Mouse (Mus musculus): ENCODE measurements around the gene Rin2.

Rin2 gene

DNA sequence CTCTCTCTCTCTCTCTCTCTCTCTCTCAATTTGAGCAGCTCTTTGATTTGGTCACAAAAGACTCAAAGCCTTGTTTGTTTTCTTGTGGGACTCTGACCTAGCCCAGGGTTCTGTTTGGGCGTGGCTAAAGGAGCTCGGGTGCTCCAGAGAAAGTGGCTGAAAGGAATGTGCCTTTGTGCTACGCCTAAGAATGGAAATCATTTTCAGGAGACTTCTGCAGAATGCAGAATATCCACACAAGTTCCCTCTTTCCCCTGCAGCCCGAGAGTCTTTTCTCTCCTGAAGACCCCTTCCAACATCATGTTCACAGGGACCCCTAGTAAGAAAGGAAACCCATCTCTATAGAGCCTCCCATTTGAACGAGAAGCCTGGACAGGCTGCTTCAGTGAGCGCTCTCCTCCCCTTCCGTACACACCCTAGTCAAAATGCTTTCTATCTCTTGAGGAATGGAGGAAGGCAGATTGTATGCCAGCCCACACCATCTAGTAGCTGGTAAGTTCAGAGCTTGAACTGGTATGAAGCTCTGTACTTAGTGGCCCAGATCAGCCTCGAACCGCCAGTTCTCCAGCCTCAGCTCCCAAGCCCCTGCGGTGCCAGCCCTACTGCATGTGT is 187.3 kb downstream of the Rin2 start:
- DNase-seq (ENCODE audit: low spot score), result no peak

- DNase-seq (ENCODE audit: low spot score), result no peak
Measured at GRCm38 (mm10) chr2:145865344-145865743, 190.3 kb downstream of the Rin2 start.

DNA sequence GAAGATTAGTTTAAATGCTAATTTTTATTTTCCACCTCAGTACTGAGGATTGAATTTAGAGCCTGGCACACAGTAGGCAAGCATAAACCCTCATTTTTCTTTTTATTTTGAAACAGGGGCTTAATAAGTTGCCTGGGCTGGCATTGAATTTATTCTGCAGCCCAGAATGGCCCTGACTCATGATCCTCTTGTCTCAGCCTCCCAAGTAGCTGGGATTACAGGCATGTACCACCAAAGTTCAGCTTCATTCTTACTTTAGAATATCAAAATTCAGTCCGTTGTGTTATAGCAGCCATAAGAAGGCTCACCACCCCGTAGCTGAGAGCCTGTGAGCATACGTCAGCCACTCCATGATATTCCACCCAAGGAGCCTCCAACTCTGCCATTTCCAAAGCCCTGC is 191.2 kb downstream of the Rin2 start:
- no peak for DNase-seq (ENCODE audit: low spot score)

DNA sequence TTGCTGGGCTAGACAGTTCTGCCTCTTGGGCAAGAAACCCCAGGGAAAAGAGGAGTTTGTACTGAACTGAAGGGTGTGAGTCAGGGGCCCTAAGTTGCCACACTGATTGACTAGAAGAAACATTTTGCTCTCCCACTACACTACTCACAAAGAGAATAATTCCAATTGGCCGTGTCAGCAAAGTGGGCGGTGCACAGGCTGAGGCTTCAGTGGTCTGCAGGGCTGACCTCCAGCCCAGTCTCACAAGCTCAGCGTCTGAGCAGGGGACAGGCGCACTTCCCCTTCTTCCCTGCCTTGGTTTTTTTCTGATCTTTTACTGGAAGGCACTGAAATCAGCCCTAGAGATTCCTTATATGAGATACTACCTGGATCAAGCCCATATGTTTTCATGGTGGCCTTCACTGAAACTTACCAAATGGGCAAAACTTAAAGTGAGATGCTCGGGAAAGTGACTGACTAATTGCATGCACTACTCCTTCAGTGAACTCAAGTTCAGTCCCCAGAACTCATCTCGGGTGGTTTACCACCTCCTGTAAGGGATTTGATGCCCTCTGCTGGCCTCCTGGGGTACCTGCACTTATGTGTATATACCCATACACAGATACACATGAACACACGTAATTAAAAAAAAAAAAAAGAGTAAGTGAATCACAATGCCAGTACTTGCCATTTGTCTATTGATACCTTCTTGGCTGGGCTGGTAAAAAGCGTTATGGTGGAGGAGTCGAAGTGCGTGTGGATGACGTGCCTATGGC is 191.9 kb downstream of the Rin2 start:
- DNase-seq (ENCODE audit: low spot score), result no peak

DNA sequence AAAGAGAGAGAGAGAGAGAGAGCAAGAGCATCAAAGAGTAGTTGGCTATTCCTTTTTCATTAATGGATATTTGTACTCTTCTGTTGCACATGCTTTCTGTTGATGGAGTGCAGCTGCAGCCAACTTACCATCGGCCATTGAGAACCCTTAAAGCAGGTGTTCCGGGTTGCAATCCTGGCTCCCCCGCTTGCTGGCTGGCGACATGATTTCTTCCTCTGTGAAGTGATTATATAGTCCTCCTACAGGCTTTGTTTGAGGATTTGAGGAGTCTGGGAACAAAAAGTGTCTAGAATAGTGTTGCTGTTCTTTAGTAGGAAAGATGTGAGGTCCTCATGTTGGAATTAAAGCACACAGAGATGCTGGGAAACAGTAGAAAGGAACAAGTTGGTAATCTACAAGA is 196.3 kb downstream of the Rin2 start:
- no peak for DNase-seq (ENCODE audit: low spot score)

DNA sequence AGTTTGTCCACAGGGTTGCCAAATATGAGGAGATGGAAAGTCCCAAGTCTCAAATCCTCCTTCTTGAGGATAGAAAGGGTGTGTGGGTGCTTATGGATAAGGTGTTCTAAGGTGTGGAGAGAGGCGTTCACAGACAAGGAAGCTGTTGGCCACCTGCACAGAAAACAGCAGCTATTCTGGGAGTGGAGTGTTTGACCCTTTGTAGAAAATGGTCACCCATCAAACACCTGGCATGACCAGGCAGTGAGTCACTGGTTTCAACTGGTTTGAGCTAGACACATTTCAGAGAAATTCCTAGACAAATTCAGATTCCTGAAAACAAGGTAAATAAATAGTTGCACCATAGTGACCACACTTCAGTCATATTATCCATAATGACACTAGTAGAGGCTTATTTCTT is 197.1 kb downstream of the Rin2 start:
- no peak for DNase-seq (ENCODE audit: low spot score)

DNA sequence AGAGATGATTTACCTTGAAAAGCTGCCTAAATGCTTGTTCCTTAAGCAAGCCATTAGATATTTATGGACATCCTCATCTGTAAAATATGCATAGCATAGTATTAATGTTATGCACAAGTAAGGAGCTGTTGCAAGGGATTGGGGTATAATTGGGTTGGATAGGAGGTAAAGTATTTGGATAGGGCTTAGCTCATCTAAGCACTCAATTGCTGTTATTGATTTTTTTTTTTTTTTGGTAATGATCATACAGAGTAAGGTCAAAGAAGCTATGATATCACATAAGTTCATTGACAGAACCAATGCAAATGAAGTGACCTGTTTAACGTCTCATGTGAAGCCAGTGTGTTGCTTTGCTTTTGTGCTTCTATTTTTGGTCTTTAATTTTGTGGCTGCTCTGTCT is 198.9 kb downstream of the Rin2 start:
- no peak for DNase-seq (ENCODE audit: low spot score)

DNA sequence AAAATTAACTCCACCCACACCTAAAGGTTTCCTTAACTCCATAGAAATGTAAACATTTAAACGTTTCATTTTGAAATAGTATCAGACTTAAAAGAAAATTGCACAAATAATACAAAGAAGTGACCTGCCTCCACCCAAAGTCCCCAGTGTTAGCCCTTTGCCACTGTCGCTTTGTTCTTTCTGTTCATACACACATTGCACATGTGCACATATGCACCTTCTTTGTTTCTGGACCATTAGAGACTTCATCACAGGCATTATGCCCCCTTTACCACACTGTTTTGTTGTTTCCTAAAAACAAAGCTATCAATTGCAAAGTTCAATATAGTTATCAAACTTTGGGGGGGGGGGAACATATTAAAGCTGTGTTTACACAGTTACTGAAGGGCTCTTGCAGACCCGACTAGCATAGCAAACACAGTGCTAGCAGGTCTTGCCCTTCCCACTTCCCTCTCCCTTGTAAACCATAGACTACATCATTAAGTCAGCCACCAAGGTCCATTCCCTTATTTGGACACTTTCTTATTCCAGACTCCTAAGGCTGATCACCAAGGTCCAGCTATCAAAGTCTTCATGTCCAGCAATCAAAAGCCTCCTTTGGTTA is 200.0 kb downstream of the Rin2 start:
- DNase-seq (ENCODE audit: low spot score), result no peak

DNA sequence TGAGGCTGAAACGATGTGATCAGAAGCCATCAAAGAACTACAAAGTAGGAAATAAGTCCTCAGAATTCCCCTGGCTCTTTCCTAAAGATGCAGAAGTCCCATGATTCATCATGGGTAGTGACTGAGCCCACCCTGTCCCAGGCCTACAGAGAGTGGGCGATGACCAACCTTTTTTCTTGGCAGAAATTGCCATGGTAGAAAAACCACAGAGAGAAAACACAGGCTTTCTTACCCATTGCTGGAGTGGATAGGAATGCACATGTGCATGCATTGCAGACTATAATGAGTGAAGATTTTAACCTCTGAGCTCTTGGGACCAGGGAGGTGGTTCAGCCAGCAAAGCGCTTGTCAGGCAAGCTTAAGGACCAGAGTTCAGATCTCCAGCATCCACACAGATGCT is 202.2 kb downstream of the Rin2 start:
- no peak for DNase-seq (ENCODE audit: low spot score)

- DNase-seq (ENCODE audit: low spot score), result no peak
Measured at GRCm38 (mm10) chr2:145880887-145881747, 206.1 kb downstream of the Rin2 start.

GRCm38 (mm10) chr2:145881932-145882331 is 206.9 kb downstream of the Rin2 start:
- DNase-seq (ENCODE audit: low spot score), result no peak

DNA sequence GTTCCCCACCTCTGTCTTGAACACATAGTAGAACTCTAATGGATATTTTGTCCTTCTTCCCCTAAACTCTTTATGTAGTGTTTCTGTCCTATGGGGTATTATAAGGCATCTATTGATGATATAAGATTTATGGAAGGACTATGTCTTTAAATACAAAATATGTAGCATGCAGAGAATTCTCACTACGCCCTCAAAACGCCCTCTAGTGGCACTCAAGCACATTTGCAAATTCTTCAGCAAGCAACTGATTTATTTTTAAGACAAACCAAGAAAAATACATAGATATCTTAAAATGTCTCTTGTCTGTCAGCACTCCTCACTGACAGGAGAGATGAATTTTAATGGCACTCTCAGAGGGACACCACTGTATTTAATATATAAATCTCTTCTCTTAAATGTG is 207.4 kb downstream of the Rin2 start:
- no peak for DNase-seq (ENCODE audit: low spot score)

DNA sequence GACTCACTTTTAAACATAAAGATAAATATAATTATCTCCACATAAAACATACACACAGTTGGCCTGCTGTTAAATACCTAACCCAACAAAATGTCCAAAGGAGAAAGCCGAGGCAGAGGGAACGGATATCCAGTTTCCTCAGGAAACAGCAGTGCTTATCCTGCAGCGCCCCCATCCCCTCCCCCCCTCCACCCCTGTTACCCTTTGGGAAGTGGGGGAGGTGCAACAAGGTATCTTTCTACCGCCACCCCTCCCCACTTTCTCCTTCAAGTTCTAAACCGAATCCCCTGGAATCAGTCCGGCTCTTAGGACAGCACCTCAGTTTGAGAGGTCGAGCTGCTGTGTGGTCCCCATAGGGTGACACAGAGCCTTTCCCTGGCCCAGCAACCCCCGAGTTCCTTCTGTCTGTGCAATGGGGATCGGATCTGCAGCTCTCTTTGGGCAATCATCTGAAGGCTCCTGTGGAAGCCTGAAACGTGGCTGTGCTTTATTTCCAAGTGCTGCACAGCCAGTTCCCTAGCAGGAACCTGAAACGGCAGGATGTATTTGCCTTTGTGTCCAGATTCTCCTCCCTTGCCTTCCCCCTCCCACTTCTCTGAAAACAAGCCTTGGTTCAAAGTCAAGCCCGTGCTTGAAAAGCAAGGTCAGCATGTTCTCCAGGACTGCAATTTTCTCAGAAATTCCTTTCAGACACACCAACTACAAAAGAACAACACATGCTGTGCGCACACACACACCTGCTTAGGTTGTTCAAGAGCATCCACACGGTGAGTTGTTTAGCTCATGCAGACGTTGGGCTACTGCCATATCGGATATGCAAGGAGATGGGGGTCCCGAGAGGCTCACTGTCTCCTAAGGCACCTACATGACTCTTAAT is 209.3 kb downstream of the Rin2 start:
- no peak for DNase-seq (ENCODE audit: low spot score)

DNA sequence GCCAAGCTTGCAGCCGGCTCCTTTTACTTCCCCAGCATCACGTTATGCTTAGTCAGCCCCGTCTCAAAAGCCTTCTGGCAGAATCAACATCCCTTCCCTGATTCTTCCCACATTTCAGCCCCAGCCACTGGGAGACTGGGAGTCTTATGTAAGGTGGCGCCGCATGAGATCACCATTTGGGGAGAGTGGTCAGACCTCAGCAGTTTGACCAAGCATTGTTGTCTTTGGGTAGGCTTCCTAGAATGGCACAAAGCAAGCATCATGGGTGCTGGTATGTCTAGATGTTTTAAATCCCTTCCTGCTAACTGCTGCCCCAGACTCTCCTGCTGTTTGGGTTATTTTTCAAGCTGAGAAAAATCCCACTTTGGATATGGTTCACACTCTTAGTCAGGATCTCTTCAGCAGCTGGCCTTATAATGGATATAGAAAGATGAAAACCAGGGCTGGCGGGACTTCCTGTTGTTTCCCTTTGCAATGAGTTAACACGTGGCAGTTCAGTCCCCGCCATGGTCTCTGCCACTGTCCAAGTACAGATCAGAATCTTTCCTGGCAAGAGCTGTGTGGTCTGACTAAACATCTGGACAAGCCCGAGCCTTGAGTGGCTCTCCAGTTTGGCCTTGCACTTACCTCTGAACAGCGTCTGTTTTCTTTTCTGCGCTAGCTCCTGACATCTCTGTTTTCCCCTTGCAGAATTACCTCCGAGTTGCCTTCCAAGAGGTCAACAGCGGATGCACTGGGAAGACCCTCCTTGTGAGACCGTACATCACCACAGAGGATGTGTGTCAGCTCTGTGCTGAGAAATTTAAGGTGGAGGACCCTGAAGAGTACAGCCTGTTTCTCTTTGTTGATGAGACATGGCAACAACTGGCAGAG is 210.1 kb downstream of the Rin2 start:
- DNase-seq (ENCODE audit: low spot score), result no peak

DNA sequence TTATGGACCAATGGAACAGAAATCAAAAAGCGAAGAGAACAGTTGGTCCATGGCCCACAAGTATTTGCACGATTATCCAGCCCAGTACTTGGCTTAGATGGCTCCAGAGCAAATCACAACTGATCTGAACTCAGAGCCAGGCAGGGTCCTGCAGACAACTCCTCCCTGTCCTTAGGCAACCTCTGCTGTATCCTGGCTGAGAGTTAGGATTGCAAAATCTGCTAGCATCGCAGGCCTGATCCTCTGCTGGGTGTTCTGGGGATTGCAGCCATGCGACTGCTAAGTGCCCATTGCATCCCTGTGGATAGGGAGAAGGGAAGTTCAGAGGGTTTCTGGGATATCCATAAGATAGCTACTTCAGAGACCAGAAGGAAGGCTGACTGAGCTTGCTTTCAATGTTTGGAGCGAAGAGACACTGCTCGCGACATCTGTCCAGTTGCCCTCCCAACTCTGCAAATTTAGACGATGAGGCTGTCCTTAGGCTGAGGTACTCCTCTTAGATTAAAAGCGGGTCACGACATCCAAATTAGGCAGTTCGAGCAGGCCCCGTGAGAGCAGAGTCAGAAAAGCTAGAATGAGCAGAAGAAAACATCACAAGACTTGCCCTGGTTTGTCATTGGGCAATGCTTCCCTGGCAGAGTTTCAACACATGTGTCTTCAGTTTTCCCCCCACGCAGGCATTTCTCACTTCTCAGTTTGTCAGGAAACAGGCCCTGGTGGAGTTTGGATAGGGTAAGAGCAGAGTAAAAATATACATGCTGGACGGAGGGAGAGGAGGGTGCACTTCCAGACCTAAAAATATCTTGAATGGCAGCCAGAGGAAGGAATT is 213.1 kb downstream of the Rin2 start:
- DNase-seq (ENCODE audit: low spot score), result no peak

GRCm38 (mm10) chr2:145888766-145889480 is 213.9 kb downstream of the Rin2 start:
- DNase-seq (ENCODE audit: low spot score), result no peak

GRCm38 (mm10) chr2:145890571-145890970 is 215.6 kb downstream of the Rin2 start:
- no peak for DNase-seq (ENCODE audit: low spot score)

GRCm38 (mm10) chr2:145893756-145894155 is 218.7 kb downstream of the Rin2 start:
- DNase-seq (ENCODE audit: low spot score), result no peak

DNA sequence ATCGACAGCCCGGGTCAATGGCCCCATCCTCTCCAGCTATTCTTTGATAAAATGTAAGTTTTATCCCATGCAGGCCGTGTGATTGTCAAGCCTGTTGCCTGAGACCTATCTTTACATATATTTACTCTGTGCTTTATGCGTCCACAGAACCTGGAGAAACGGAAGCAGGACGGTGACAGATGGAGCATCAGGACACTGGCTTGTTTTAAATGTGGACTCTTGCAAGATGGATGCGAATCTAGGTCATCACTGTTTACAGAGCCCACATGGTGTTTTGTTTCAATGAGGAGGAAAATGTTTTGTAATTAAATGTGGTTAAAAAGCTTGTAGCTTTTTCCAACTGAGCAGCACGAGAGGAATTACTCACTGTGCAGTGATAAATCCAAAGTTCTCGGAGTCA is 223.1 kb downstream of the Rin2 start:
- DNase-seq (ENCODE audit: low spot score), result no peak
